Mouse (Mus musculus) liver, embryonic 14.5 days (tissue): ENCODE results near the gene Med10. TPM values are rescaled to one million over a fixed set of nuclear protein-coding genes. Genes with fewer than 3 reads are reported as not detected.

Source experiments
- ATAC-seq: fragments of 200-750 bp; cut with Nextera tagmentation; 2 replicates; pipeline ENCODE4 v1.8.0; 2017; ENCODE audit warnings: moderate number of reproducible peaks, mild to moderate bottlenecking, moderate library complexity; ENCODE audit not compliant: insufficient read depth
- DNase-seq, 3 experiments: peaks; one replicate each; pipeline ENCODE4 v3.0.0-alpha.2; 2012 to 2013; ENCODE audit warnings: low read depth in 3 of 3, low spot score in 3 of 3
- H3K27ac ChIP-seq: fragments of 300-500 bp; sonication (generic); 2 replicates; pipeline ENCODE4 v1.5.1; 2014; ENCODE audit warnings: moderate library complexity, mild to moderate bottlenecking, control low read depth, inconsistent platforms
- H3K27me3 ChIP-seq: fragments of 300-500 bp; sonication (generic); 2 replicates; pipeline ENCODE4 v1.6.1; 2014; ENCODE audit warnings: mild to moderate bottlenecking, low read length, moderate library complexity; ENCODE audit not compliant: control insufficient read depth, insufficient read depth
- H3K36me3 ChIP-seq: fragments of 300-500 bp; sonication (generic); replicated peaks from 2 replicates; pipeline ENCODE4 v1.6.1; 2014; ENCODE audit warnings: low read depth; ENCODE audit not compliant: control insufficient read depth, insufficient read depth
- H3K4me1 ChIP-seq, 2 experiments: fragments of 200-500 bp in 1 of 2; fragments of 300-500 bp in 1 of 2; sonication (generic) in 1 of 2; replicated peaks; 2 replicates each; pipeline ENCODE4 v1.6.1; 2012 to 2014; ENCODE audit warnings: antibody characterized with exemption in 1 of 2, inconsistent platforms in 1 of 2, low read length in 1 of 2; ENCODE audit not compliant: control insufficient read depth in 2 of 2, insufficient read depth in 2 of 2
- H3K4me2 ChIP-seq: fragments of 300-500 bp; sonication (generic); 2 replicates; pipeline ENCODE4 v1.6.1; 2014; ENCODE audit warnings: low read depth, mild to moderate bottlenecking, control low read depth, moderate library complexity
- H3K4me3 ChIP-seq, 2 experiments: fragments of 200-500 bp in 1 of 2; fragments of 300-500 bp in 1 of 2; sonication (generic) in 1 of 2; 2 replicates each; pipeline ENCODE4 v1.5.1; 2012 to 2014; ENCODE audit warnings: low read depth in 2 of 2, low read length in 2 of 2, mild to moderate bottlenecking in 2 of 2, control low read depth in 1 of 2, inconsistent platforms in 1 of 2, moderate library complexity in 1 of 2; ENCODE audit not compliant: insufficient read depth in 1 of 2
- H3K9ac ChIP-seq: fragments of 300-500 bp; sonication (generic); replicated peaks from 2 replicates; pipeline ENCODE4 v1.6.1; 2014; ENCODE audit warnings: mild to moderate bottlenecking, control low read depth, moderate library complexity
- H3K9me3 ChIP-seq: fragments of 300-500 bp; sonication (generic); 2 replicates; pipeline ENCODE4 v1.6.1; 2016; ENCODE audit warnings: low read length, mixed read lengths; ENCODE audit not compliant: control insufficient read depth
- CTCF ChIP-seq: IDR thresholded peaks from 2 replicates; pipeline ENCODE4 v1.5.1; 2016; ENCODE audit warnings: antibody characterized with exemption, low read depth, control low read depth
- EP300 ChIP-seq: IDR thresholded peaks from 2 replicates; pipeline ENCODE4 v1.6.1; 2016; ENCODE audit warnings: antibody characterized with exemption, low read depth
- WGBS: fragments of 180-500 bp; shearing (Covaris S2); extraction: QIAGEN DNeasy Blood & Tissue Kit; methylation state at CpG from one replicate; pipeline ENCODE4 v1.1.7; 2014; ENCODE audit not compliant: insufficient replicate concordance; 5-methylcytosine and 5-hydroxymethylcytosine counted together
- polyA plus RNA-seq, 2 experiments: library from polyadenylated mRNA; depleted of rRNA in 1 of 2; stranded (reverse) in 1 of 2; unstranded in 1 of 2; fragments of >200 nt; fragmentation: Nextera tagmentation in 1 of 2; extraction: Ambion mirVana in 1 of 2; gene quantifications; 2 replicates each; pipeline versions ENCODE4 v1.2.1 to v1.2.3; 2012 to 2014

Med10 gene
- polyA plus RNA-seq, 2 experiments: 20.1 to 44.7 TPM

DNA sequence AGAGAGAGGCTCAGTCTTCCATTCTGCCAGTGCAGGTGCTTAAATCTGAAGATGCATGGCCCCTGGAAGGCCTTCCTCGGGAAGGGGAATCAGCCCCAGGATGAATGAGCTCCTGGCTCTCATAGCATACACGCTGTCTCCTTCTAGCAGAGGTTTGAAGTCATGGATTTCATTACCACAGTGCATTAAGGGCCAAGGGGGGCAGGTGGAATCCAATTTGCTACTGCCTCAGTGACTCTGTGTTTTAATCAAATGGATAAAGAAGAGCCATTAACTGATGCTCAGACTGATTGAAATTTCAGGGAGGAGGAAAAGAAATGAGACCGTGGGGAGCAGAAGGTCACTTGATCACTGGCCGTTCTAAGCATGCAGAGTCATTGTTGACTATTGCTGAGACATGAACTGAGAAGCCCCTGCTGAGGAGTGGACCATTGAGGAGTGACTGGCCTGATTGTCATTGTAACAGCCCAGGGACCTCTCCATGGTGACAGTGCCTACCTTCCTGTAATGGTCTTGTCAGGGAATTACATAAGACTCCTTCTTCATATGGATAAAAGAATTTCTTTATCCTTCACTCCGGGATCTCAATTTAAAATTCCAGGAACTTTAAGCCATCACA lies 51.3 kb downstream of the Med10 start:
- ATAC-seq: no peak
- H3K9ac ChIP-seq: no peak overlapping the region
- DNase-seq: no peak
- H3K36me3 ChIP-seq: no peaks in the 10 kb centered on the region
- no peak for TF ChIP-seq CTCF
- TF ChIP-seq EP300: no peak
- no peaks in the 10 kb centered on the region for H3K4me1 ChIP-seq
- WGBS: 41% methylated on average over 5 of the region's 5 CpGs
- H3K27me3 ChIP-seq: no peaks in the 10 kb centered on the region
- no peak overlapping the region for H3K4me3 ChIP-seq
- H3K4me2 ChIP-seq: no peak overlapping the region
- H3K9me3 ChIP-seq: no peaks in the 10 kb centered on the region
- H3K27ac ChIP-seq: no peak overlapping the region

DNA sequence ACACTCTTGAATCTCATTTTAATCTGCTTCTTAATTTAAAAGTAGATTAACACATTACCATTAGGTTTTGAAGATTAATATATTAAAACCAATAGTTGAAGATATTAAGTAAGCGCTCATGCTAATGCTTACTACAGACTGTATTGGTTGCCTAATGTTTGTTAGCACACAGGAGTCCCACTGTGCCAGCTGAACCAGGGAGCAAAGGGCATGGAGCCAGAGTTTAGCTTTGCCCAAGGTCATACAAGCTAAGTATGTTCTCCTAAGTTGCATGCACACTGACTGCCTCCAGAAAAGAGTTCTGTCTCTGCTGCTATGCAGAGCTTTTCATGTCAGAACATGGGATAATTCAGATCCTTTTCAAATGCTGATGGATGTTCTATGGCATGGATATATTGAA lies 53.7 kb downstream of the Med10 start:
- H3K9me3 ChIP-seq: no peaks in the 10 kb centered on the region
- H3K9ac ChIP-seq: no peak overlapping the region
- no peak overlapping the region for H3K4me2 ChIP-seq
- H3K4me1 ChIP-seq: no peaks in the 10 kb centered on the region
- H3K27ac ChIP-seq: no peak overlapping the region
- H3K36me3 ChIP-seq: no peaks in the 10 kb centered on the region
- no peak overlapping the region for H3K4me3 ChIP-seq
- no peak for DNase-seq
- H3K27me3 ChIP-seq: no peaks in the 10 kb centered on the region
- no peak for ATAC-seq
- TF ChIP-seq CTCF (no peak), EP300 (no peak)
- WGBS: 58% methylated on average over 1 of the region's 1 CpGs

DNA sequence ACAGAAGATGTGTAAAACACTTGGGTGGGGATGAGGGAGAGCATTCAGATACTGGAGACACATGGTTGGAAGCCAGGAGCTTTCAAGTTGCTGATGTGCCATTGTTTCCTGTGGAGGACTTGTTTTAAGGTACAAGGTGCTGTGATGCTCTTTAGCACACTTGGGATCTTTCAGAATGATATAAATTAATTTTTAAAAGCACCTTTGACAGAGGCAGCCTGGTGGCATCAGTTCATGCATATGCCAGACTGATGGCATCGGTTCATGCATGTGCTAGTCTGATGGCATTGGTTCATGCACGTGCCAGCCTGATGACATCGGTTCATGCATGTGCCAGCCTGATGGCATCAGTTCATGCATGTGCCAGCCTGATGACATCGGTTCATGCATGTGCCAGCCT lies 60.1 kb downstream of the Med10 start:
- no peaks in the 10 kb centered on the region for H3K9me3 ChIP-seq
- H3K27ac ChIP-seq: no peak overlapping the region
- no peak overlapping the region for H3K4me2 ChIP-seq
- no peak for DNase-seq
- no peaks in the 10 kb centered on the region for H3K27me3 ChIP-seq
- H3K4me3 ChIP-seq: no peak overlapping the region
- no peak overlapping the region for H3K9ac ChIP-seq
- no peak for ATAC-seq
- TF ChIP-seq EP300 (no peak), CTCF (no peak)
- no peaks in the 10 kb centered on the region for H3K4me1 ChIP-seq
- H3K36me3 ChIP-seq: no peaks in the 10 kb centered on the region
- 84% methylated on average over 4 of the region's 4 CpGs for WGBS

DNA sequence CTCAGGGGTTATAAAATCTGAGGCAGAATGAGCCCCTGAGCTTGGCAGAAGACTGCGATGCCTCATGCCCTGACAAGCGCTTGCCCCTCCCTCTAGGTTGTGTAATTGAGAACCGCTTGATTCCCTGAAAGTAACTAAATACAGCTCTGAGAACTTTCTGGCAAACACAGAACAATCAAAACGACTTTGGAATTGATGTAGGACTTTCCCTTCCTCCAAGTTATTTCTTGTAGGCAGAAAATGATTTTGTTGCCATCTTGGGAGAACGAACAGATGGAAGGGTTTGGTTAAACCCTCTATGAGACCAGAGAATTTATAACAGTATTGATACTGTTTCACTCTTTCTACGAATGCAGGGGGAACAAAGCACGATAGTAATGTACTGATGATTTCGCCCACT lies 62.7 kb downstream of the Med10 start:
- 66% methylated on average over 8 of the region's 8 CpGs for WGBS
- H3K9ac ChIP-seq: no peak overlapping the region
- no peak overlapping the region for H3K27ac ChIP-seq
- ATAC-seq: no peak
- no peaks in the 10 kb centered on the region for H3K36me3 ChIP-seq
- TF ChIP-seq CTCF (no peak), EP300 (no peak)
- H3K27me3 ChIP-seq: no peaks in the 10 kb centered on the region
- H3K4me2 ChIP-seq: no peak overlapping the region
- DNase-seq: no peak
- H3K9me3 ChIP-seq: no peaks in the 10 kb centered on the region
- no peak overlapping the region for H3K4me3 ChIP-seq
- H3K4me1 ChIP-seq: no peaks in the 10 kb centered on the region

Other genes with a start within 250 kb of the Med10 start
- gene Srd5a1, start 191.0 kb upstream of the Med10 start, polyA plus RNA-seq (2012; rRNA removed): 1.9 and 2.0 TPM in 2 replicates
- gene Srd5a1, start 191.0 kb upstream of the Med10 start, polyA plus RNA-seq (2014; fragmentation: Nextera tagmentation; extraction: Ambion mirVana): 3.0 and 3.9 TPM in 2 replicates
- gene Ube2ql1, start 62.5 kb upstream of the Med10 start, polyA plus RNA-seq (2012; rRNA removed): 0.22 and 0.36 TPM in 2 replicates
- 0.08 and 0.15 TPM in 2 replicates for gene Ube2ql1, start 62.5 kb upstream of the Med10 start, polyA plus RNA-seq (2014; fragmentation: Nextera tagmentation; extraction: Ambion mirVana)